ENCODE assay signal across 16 mouse cellular contexts in genomic region chr11:62314984-62315383, GRCm38 (mm10).
"Had no signal": no experiment of that assay in that cellular context is flagged by ENCODE, and none has a peak within 500 bp of the region (broad histone marks: within the 10 kb centered on the region; RNA-seq: fewer than 3 reads in every experiment).

No protein-coding gene starts in this region.

- H3K4me1 ChIP-seq: neural tube, embryonic 13.5 days; neural tube, embryonic 15.5 days; stomach, embryonic 15.5 days had no signal

- H3K9me3 ChIP-seq: neural tube, embryonic 13.5 days; neural tube, embryonic 15.5 days; stomach, embryonic 15.5 days had no signal

- H3K27ac ChIP-seq: neural tube, embryonic 13.5 days; neural tube, embryonic 15.5 days; stomach, embryonic 15.5 days; stomach, postnatal 0 days had no signal

- H3K4me3 ChIP-seq: neural tube, embryonic 13.5 days; neural tube, embryonic 15.5 days; stomach, embryonic 15.5 days had no signal

- H3K4me2 ChIP-seq: neural tube, embryonic 13.5 days; neural tube, embryonic 15.5 days; stomach, embryonic 15.5 days had no signal

- H3K27me3 ChIP-seq: neural tube, embryonic 13.5 days; neural tube, embryonic 15.5 days; stomach, embryonic 15.5 days had no signal

- H3K9ac ChIP-seq: neural tube, embryonic 13.5 days; neural tube, embryonic 15.5 days; stomach, embryonic 15.5 days had no signal

- DNase-seq: retina, postnatal 1 day; right cerebral cortex, adult 18-20 months; right cerebral cortex, postnatal 14 days; right cerebral cortex, postnatal 25 days; right cerebral cortex, postnatal 4 days; spleen, adult 18-20 months; thymus, adult 18-20 months; thymus, adult 2 months; thymus, postnatal 14 days; thymus, postnatal 25 days; thymus, postnatal 36 days; thymus, postnatal 4 days had no signal
